Mouse (Mus musculus) gastrocnemius, postnatal 25 days (tissue): ENCODE results near the gene Fbxw11. TPM values are rescaled to one million over a fixed set of nuclear protein-coding genes. Genes with fewer than 3 reads are reported as not detected.
"Not testable (repeated sequence)": the region's sequence is repeated elsewhere in the genome, so short reads cannot be mapped to it uniquely, and the experiment has no call there.

Experiments used
- DNase-seq: peaks from one replicate; pipeline ENCODE4 v3.0.0; 2022
- total RNA-seq, 2 experiments: library from RNA; stranded (reverse); gene quantifications; 1 replicate in 1 of 2; 2 replicates in 1 of 2; pipeline ENCODE4 v1.2.3; 2021

The Fbxw11 gene
- total RNA-seq, 2 experiments from 2014 or later: 41.5 to 52.7 TPM

- no peak for DNase-seq
Measured at GRCm38 (mm10) chr11:32708739-32709501, 66.4 kb downstream of the Fbxw11 start.

DNA sequence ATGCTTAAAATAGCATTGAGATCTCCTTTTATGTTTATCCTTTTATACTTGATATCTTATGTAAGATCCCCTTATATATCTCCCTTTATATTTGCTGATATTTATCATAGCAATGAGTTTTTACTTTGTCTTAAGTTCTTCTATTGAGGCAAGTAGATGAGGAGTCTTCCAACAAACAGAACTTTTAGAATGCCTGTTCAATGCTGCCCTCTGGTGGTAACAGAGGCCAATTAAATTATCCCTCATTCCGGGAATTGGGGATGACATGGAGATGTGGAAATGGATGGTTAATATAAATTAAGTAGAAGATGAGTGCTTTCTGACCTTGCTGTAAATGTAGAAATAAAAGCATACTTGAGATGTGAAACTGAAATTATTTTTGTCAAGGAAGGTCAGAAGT lies 67.0 kb downstream of the Fbxw11 start:
- no peak for DNase-seq

- no peak for DNase-seq
Measured at GRCm38 (mm10) chr11:32714230-32714629, 71.7 kb downstream of the Fbxw11 start.

- no peak for DNase-seq
Measured at GRCm38 (mm10) chr11:32714896-32715295, 72.4 kb downstream of the Fbxw11 start.

GRCm38 (mm10) chr11:32715495-32715894 lies 73.0 kb downstream of the Fbxw11 start:
- DNase-seq: no peak

GRCm38 (mm10) chr11:32715970-32716369 lies 73.4 kb downstream of the Fbxw11 start:
- DNase-seq: no peak

DNA sequence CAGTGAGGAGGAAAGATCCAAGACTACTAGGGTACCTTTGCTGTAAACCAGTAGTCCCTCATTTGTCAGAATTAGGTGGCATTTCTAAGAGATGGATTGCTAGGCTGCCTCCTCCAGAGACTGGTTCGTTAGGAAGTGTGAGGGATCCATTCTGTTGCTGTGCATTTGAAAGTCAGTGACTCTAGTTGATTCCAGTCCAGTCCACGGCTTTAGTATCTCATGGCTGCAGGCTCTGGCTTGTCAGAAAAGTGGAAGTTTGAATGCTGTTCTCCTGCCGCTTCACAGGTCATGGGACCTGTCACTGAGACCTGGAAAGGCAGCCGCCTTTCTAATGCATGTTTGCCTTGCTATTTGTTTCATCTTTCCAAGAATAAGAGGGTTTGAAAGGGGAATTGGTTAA lies 74.4 kb downstream of the Fbxw11 start:
- DNase-seq: no peak

DNA sequence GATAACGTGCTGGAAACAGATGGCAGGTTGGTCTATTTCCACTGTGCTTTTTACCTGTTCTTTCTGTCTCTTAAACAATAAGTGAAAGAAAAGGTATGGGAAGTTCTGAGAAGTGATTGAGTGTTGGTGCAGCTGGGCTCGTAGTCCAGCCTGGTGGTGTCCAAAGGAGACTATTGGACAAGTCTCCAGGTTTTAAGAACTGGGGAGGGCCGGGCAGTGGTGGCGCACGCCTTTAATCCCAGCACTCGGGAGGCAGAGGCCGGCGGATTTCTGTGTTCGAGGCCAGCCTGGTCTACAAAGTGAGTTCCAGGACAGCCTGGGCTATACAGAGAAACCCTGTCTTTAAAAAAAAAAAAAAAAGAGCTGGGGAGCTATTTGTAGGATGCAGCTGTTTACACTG lies 75.2 kb downstream of the Fbxw11 start:
- DNase-seq: not testable (repeated sequence)

- DNase-seq: peak; percentile 17
Measured at GRCm38 (mm10) chr11:32718371-32718770, 75.8 kb downstream of the Fbxw11 start.

- DNase-seq: no peak
Measured at GRCm38 (mm10) chr11:32718979-32719378, 76.5 kb downstream of the Fbxw11 start.

DNA sequence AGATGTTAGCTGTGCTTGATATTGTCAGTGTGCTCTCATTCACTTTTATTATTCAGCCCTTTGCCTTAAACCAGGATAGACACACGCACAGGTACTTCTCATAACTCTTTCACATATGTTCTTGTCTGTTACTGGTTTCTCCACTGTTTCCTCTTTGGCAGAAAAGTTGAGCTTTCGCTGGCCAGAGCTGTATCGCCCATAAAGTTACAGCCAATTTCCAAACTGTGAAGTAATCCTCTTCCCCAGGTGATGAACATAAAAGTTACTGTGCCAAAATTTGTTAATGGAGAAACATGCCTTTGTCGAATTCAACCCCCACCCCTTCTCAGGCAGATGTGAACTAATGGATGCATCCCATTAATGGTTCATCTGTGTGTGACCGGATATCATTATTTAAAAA lies 80.1 kb downstream of the Fbxw11 start:
- no peak for DNase-seq

GRCm38 (mm10) chr11:32723287-32723686 lies 80.8 kb downstream of the Fbxw11 start:
- no peak for DNase-seq

GRCm38 (mm10) chr11:32725171-32725570 lies 82.6 kb downstream of the Fbxw11 start:
- DNase-seq: no peak

DNA sequence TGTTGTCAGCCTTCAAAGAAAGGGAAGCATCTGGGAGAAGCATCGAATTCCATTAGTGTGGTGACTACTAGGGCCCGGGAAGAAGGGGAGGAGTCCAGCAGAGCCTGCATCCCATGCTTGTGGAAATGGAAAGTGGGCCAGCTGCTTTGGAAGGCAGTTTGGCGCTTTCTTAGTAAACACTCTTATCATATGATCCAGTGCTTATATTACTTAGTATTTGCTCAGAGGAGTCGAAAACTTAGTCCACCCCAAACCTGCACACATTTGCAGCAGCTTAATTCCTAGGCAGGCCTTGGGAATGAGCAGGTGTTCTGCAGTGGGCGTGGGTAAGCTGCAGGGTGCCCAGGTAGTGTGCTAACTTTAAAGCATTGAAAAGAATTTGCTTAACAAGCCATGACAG lies 89.9 kb downstream of the Fbxw11 start:
- no peak for DNase-seq

- no peak for DNase-seq
Measured at GRCm38 (mm10) chr11:32733195-32733594, 90.7 kb downstream of the Fbxw11 start.

DNA sequence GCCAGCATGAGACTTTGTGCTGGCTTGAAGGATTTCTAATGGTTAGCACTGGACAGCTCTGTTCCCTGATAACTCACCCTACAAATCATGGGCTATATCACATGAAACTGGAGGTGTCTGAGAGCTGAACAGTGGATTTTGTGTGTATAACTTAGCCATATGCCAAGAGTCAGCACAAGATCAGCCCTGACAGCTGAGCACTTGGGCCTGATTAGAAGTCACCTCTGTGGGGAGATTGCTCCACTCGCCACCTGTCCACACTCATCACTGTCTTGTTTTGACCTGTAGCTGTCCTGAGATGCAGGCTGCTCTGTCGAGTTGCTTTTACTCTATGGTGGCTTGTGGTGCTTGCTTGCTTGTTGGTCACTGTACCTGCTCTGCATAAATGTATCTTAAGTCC lies 93.8 kb downstream of the Fbxw11 start:
- peak; percentile 52 for DNase-seq

DNA sequence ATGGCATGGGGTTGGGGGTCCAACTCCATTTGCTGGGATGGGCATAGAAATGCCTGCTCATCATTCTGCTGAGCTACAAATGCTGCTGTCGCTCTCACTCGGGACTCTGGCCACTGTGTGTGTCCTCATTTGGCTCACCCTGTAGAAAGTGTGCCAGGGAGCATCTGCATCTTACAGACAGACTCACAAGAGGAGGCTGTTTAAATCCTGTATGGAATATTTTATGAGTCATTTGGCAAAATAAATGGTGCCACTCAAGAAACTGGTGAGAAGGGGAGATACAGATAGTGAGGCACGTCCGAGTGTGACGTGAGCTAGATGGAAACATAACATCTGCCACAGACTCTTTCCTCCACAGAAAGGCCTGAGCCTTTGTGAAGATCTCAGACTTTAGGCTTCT lies 95.2 kb downstream of the Fbxw11 start:
- no peak for DNase-seq

DNA sequence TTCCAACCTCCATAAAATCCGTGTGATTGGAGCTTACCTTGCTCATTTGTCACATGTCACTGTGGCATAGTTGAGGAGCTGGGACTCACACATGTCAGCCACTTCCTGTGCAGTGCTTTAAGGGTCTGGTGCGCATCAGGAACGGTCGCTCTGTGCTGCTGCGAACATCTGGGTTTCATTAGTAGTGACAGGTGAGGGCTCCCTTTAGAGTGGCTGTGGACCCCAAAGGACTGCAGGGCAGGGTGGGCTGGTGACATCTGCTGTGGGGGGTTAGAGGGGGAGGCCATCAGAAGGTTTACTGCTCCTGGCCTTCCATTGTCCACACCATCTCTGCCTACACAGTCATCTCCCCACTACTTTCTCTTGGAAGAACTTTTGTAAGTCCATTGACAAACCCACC lies 101.4 kb downstream of the Fbxw11 start:
- no peak for DNase-seq

DNA sequence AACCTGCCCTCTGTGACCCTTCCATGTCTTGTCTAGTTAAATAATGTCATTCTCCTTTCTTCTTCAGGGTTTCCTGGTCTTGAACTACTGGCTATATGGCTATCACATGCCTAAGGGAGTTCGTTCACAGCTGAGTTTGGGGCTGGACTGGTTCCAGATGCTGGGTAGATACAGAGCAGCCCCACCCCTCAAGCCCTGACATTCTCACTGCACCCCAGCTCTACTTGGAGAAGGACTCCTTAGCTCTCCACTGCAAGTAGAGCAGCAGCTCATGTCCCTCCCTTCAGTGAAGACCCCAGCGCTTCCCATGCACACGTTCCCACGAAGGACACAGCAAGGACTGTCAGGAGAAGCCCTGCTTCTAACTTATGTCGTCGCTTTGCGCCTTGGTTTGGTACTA lies 101.9 kb downstream of the Fbxw11 start:
- no peak for DNase-seq

DNA sequence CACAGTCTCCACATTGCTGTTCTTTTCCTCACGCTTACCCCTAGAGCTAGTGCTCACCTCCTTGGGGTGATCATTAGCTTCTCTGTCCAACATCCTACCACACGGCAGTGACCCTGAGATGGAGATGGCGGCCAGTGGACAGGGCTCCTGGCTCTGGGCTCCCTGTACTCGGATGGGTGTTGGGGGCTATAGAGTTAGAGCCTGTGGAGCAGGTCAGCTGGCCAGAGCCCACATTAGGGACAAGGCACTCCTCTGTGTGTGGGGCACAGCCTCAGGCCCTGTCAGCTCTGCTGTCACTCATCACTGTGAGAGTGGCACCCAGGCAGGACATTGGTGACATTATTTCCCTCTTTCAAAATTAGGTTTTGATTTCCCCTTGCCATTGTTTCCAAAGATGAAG lies 102.9 kb downstream of the Fbxw11 start:
- DNase-seq: no peak

DNA sequence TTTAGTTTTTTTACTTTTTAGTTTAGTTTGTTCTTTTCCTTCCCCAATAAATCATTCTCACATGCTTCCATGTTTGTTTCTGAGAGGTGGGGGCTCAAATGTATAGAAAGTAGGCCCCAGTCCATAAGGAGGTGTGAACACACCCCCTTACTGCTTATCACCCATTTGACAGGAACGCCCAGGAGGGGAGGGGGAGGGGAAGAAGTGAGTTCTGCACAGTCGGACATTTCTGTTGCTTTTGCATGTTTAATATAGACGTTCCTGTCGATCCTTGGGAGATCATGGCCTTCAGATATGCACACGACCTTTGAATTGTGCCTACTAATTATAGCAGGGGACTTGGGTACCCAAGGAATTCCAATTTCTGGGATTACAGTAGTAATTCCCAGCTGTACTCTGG lies 103.5 kb downstream of the Fbxw11 start:
- DNase-seq: no peak

GRCm38 (mm10) chr11:32746475-32746874 lies 104.0 kb downstream of the Fbxw11 start:
- DNase-seq: no peak

- no peak for DNase-seq
Measured at GRCm38 (mm10) chr11:32748800-32749199, 106.3 kb downstream of the Fbxw11 start.

- DNase-seq: no peak
Measured at GRCm38 (mm10) chr11:32751863-32752594, 109.5 kb downstream of the Fbxw11 start.
